Mouse (Mus musculus) CD8-positive naive resting alpha-beta T cell, adult 57 days (primary cell): ENCODE measurements around the gene Lig1. TPM values are rescaled to one million over a fixed set of nuclear protein-coding genes. Genes with fewer than 3 reads are reported as not detected.

Source experiments
- total RNA-seq: library from RNA; stranded (reverse); gene quantifications from one replicate; pipeline ENCODE4 v1.2.4, GENCODE M21; 2023

Lig1 gene
- 21.1 TPM for total RNA-seq

DNA sequence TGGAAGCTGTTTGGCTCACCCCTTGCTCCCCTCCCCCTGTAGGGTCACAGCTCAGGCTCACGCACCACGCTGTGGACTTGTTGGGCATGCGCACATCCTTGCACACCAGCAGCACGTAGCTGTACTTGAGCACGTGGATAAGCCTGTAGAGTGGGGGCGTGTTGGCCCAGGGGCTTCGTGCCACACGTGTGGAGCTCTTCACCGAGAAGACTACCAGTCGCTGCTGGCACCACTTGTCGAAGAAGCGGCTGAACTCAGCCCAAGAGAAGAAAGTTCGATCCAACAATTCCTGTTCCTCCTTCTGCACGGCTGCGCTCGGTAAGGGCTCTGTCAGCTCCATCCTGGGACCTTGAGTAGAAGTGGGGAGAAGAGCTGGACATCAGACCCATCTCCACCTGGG, at the start of gene Lig1:
Lig1 (plus strand) TSS at position 203 of the 400 bp plus-strand sequence.

DNA sequence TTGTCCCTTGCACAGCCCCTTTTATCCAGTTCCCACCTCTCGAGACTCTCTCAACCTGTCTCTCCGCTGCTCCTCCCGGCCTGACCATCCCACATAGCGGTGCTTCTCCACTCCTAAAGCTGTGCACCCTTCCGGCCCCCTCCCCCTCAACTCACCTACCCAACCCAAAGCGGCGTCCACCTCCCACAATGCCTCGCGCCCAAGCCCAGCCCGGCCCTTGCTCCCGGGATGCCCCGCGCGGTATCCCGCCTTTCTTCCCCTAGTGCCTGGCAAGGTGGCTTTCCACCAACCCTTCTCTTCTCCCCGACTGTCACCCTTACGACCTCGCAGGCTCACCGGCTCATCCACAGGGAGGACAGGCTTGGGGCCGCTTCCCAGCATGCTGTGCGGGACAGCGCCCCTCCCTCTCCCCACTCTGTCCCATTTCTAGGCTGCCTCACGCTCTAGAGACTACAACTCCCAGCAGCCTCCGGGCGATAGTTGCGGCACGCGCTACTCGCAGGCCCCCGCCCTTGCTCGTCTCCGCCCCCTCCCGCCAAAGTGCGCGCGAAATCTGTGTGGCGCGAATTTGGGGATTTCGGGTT, 1.3 kb downstream of the Lig1 start, which contains the start of gene Zswim9:
Zswim9 (minus strand) TSS at position 414 of the 584 bp plus-strand sequence.

DNA sequence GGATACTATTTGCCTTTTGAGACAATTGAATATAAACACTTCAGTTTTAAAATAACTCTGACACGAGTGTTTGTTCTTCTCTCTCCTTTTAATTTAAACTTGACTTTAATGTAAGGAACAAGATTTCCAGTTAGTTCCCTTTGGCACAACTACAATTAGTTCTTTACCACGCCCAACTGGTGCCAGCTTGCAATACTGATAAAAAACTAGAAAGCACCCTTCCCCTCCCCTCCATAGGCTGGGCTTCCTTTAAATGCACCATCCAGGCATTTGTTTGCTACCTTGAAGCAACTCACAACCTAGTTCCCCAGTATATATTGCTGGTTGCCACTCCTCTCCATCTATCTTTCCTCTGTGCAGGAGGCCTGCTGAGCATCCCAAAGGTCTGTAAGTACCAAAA, 47.2 kb downstream of the Lig1 start, which contains the start of gene Pla2g4c:
Pla2g4c (plus strand) TSS at position 340 of the 400 bp plus-strand sequence.

Other genes with a start within 250 kb of the Lig1 start
- gene Chmp2a, start 242.5 kb upstream of the Lig1 start, total RNA-seq, result 102 TPM
- 88.4 TPM for gene Ube2m, start 239.0 kb upstream of the Lig1 start, total RNA-seq
- 0.46 TPM for gene Mzf1, start 222.5 kb upstream of the Lig1 start, total RNA-seq
- not detected for gene Vmn1r85, start 182.1 kb upstream of the Lig1 start, total RNA-seq
- not detected for gene Vmn1r86, start 157.4 kb upstream of the Lig1 start, total RNA-seq
- not detected for gene Vmn1r87, start 137.1 kb upstream of the Lig1 start, total RNA-seq
- 0.31 TPM for gene Vmn1r88, start 117.7 kb upstream of the Lig1 start, total RNA-seq
- not detected for gene Vmn1r89, start 64.3 kb upstream of the Lig1 start, total RNA-seq
- 6.5 TPM for gene Zswim9, start 1.4 kb downstream of the Lig1 start, total RNA-seq
- gene Pla2g4c, start 47.4 kb downstream of the Lig1 start, total RNA-seq, result 0.34 TPM
- gene Cabp5, start 120.8 kb downstream of the Lig1 start, total RNA-seq, result not detected
- not detected for gene Bsph1, start 173.6 kb downstream of the Lig1 start, total RNA-seq